Mouse (Mus musculus) embryonic facial prominence, embryonic 13.5 days (tissue): ENCODE data around the gene Cdh13. TPM values are rescaled to one million over a fixed set of nuclear protein-coding genes. Genes with fewer than 3 reads are reported as not detected.

Source experiments
- ATAC-seq: fragments of 200-750 bp; cut with Nextera tagmentation; 2 replicates; pipeline ENCODE4 v1.8.0; 2017; ENCODE audit warnings: low read depth; ENCODE audit not compliant: insufficient number of reproducible peaks, insufficient read depth, low FRiP score, low TSS enrichment
- H3K27ac ChIP-seq: fragments of 300-500 bp; sonication (generic); 2 replicates; pipeline ENCODE4 v1.5.1; 2015; ENCODE audit warnings: moderate library complexity, mild to moderate bottlenecking, inconsistent platforms
- H3K27me3 ChIP-seq: fragments of 300-500 bp; sonication (generic); 2 replicates; pipeline ENCODE4 v1.6.1; 2015; ENCODE audit warnings: mild to moderate bottlenecking, inconsistent platforms
- H3K36me3 ChIP-seq: fragments of 300-500 bp; sonication (generic); 2 replicates; pipeline ENCODE4 v1.6.1; 2015; ENCODE audit warnings: mild to moderate bottlenecking, inconsistent platforms
- H3K4me1 ChIP-seq: fragments of 300-500 bp; sonication (generic); 2 replicates; pipeline ENCODE4 v1.6.1; 2015; ENCODE audit warnings: inconsistent platforms
- H3K4me2 ChIP-seq: fragments of 300-500 bp; sonication (generic); 2 replicates; pipeline ENCODE4 v1.6.1; 2015; ENCODE audit warnings: moderate library complexity, mild to moderate bottlenecking, inconsistent platforms
- H3K4me3 ChIP-seq: fragments of 300-500 bp; sonication (generic); 2 replicates; pipeline ENCODE4 v1.5.1; 2015; ENCODE audit warnings: mild to moderate bottlenecking, inconsistent platforms
- H3K9ac ChIP-seq: fragments of 300-500 bp; sonication (generic); 2 replicates; pipeline ENCODE4 v1.6.1; 2015; ENCODE audit warnings: mild to moderate bottlenecking, inconsistent platforms
- H3K9me3 ChIP-seq: fragments of 300-500 bp; sonication (generic); 2 replicates; pipeline ENCODE4 v1.6.1; 2016; ENCODE audit warnings: inconsistent platforms
- WGBS: fragments of 180-500 bp; shearing (Covaris S2); methylation state at CpG from one replicate; pipeline ENCODE4 v1.1.7; 2015; ENCODE audit warnings: mixed read lengths; 5-methylcytosine and 5-hydroxymethylcytosine counted together
- polyA plus RNA-seq: library from polyadenylated mRNA; unstranded; fragments of >200 nt; fragmentation: Nextera tagmentation; extraction: Ambion mirVana; gene quantifications from 2 replicates; pipeline ENCODE4 v1.2.1, GENCODE M21; 2015

Cdh13 gene
- polyA plus RNA-seq, 1 experiment from 2014 or later = 16.8 TPM

DNA sequence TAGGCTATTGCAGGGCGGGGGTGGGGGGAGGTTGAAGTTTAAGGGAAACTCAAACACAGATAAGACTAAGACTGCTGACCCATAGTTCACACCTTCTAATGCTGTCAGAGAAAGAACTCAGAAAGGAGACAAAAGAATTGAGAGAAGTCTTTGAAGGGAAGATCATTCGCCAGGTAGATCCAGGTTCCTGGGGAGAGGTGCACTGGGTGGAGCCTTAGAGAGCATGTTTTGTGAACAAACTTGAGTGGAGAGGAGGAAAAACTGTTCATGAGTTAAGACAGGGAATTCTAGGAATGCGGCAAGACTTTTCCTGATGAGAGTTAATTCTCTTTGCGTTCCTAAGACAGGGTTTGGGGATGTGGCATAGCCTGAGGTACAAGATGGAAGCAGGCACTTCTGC is 366.4 kb downstream of the Cdh13 start:
- no peak overlapping the region for H3K4me3 ChIP-seq
- H3K36me3 ChIP-seq = no peaks in the 10 kb centered on the region
- H3K4me2 ChIP-seq = no peak overlapping the region
- 79% methylated on average over 4 of the region's 4 CpGs for WGBS
- H3K9ac ChIP-seq = no peak overlapping the region
- no peak for ATAC-seq
- no peak overlapping the region for H3K27ac ChIP-seq
- no peaks in the 10 kb centered on the region for H3K27me3 ChIP-seq
- no peaks in the 10 kb centered on the region for H3K9me3 ChIP-seq
- peaks cover 15% of the 10 kb centered on the region; the same call in 1 of the 2 replicates for H3K4me1 ChIP-seq

DNA sequence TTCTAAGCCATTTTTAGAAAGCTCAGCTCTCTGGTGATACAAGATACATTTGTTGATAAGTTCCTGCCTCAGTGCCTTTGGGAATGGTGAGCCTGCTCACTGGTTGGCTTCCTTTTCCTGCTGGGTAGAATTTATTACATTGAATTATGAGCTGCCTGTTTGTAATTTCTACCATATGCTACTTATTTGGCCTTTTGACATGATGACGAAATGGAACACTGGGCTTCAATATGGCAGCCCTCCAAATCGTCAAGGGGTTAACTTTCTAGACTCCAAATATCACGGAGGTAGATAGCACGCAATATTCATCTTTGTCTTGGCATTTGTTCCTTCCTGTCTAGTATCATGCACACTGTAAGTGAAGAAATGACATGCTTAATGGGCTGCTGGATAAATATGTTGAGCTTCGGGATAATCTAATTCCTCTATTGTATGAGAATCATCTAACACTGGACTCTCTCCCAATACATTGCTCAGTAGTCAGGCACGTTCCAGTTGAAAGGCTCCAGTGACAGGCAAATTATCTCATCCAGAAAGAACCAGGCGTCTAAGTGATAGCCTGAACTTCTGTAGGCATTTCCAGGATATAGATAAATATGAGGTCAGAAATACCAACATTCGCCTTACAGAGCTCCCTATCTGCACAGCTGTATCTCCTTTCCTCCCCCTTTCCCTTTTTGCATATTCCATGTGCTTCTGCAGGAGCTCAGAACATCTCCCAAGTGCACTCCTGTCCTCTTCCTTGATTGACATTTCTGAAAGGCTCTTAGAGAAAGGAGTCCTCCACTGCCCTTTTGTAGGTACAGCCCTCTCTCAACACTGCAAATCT is 378.7 kb downstream of the Cdh13 start:
- 65% methylated on average over 8 of the region's 8 CpGs for WGBS
- no peak for ATAC-seq

GRCm38 (mm10) chr8:118665081-118665480 is 381.5 kb downstream of the Cdh13 start:
- H3K36me3 ChIP-seq = no peaks in the 10 kb centered on the region
- 89% methylated on average over 5 of the region's 5 CpGs for WGBS
- no peak for ATAC-seq
- no peak overlapping the region for H3K4me2 ChIP-seq
- no peak overlapping the region for H3K27ac ChIP-seq
- no peaks in the 10 kb centered on the region for H3K27me3 ChIP-seq
- H3K4me3 ChIP-seq = no peak overlapping the region
- no peaks in the 10 kb centered on the region for H3K9me3 ChIP-seq
- H3K9ac ChIP-seq = no peak overlapping the region
- H3K4me1 ChIP-seq = no peaks in the 10 kb centered on the region

More for the DNA sequence above, 378.7 kb downstream of the Cdh13 start:
- Histone ChIP-seq H3K9ac (no peak overlapping the region), H3K9me3 (no peaks in the 10 kb centered on the region), H3K27ac (no peak overlapping the region), H3K4me2 (no peak overlapping the region), H3K4me3 (no peak overlapping the region), H3K4me1 (no peaks in the 10 kb centered on the region), H3K36me3 (no peaks in the 10 kb centered on the region), H3K27me3 (no peaks in the 10 kb centered on the region)

- H3K4me1 ChIP-seq = no peaks in the 10 kb centered on the region
- ATAC-seq = 0 out of 2 replicates have a peak, but pooled peaks have one; percentile 32
- H3K27ac ChIP-seq = no peak overlapping the region
- H3K36me3 ChIP-seq = no peaks in the 10 kb centered on the region
- H3K4me3 ChIP-seq = no peak overlapping the region
- no peak overlapping the region for H3K9ac ChIP-seq
- no peaks in the 10 kb centered on the region for H3K9me3 ChIP-seq
- H3K27me3 ChIP-seq = no peaks in the 10 kb centered on the region
- WGBS = 85% methylated on average over 4 of the region's 4 CpGs
- H3K4me2 ChIP-seq = no peak overlapping the region
These were observed 384.2 kb downstream of the Cdh13 start for GRCm38 (mm10) chr8:118667736-118668135.

DNA sequence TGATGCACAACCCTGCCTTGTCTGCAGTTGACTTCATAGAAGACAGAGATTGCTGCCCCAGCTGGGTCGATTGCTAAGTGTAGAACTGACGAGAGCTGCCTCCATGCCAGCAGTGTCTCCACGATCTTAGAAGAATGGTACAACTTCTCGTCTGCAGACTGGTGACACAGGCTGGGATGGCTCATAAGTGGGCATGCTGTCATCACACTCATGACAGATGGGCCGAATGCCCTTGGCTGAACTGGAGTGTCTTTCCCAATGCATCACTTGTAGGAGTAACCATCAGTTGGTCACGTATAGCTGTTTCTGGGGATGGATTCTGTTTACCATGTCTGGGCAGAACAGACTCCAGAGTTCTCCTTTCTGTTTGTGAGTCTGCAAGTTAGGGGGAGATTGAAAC is 392.7 kb downstream of the Cdh13 start:
- no peaks in the 10 kb centered on the region for H3K27me3 ChIP-seq
- no peaks in the 10 kb centered on the region for H3K9me3 ChIP-seq
- H3K9ac ChIP-seq = no peak overlapping the region
- H3K4me2 ChIP-seq = no peak overlapping the region
- WGBS = 85% methylated on average over 6 of the region's 6 CpGs
- H3K4me3 ChIP-seq = no peak overlapping the region
- no peak for ATAC-seq
- no peaks in the 10 kb centered on the region for H3K36me3 ChIP-seq
- H3K27ac ChIP-seq = no peak overlapping the region
- no peaks in the 10 kb centered on the region for H3K4me1 ChIP-seq

DNA sequence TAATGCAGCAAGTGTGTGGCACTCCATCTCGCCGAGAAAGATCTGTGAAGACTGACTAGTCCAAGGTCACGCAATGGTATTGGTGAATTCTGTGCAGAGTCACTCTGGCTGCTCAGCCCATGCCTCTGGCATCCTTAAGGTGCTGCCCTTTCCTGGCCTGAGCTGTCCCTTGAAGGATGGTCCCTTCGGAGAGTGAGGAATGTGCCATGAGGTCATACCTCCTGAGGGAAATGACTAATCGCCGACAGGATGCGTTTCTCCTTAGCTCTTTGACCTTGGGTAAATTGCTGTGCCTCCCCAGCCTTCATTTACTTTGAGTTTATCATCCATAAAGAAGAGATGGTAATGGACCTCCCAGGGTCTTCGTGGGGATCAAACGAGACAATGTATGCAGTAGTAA is 395.8 kb downstream of the Cdh13 start:
- no peaks in the 10 kb centered on the region for H3K9me3 ChIP-seq
- WGBS = 67% methylated on average over 9 of the region's 9 CpGs

GRCm38 (mm10) chr8:118683386-118683785 is 399.9 kb downstream of the Cdh13 start:
- H3K36me3 ChIP-seq = no peaks in the 10 kb centered on the region
- no peaks in the 10 kb centered on the region for H3K9me3 ChIP-seq
- no peak overlapping the region for H3K9ac ChIP-seq
- no peak overlapping the region for H3K27ac ChIP-seq
- WGBS = 79% methylated on average over 3 of the region's 3 CpGs
- no peak overlapping the region for H3K4me3 ChIP-seq
- no peak overlapping the region for H3K4me2 ChIP-seq
- no peak for ATAC-seq
- H3K4me1 ChIP-seq = no peaks in the 10 kb centered on the region
- no peaks in the 10 kb centered on the region for H3K27me3 ChIP-seq

More for the DNA sequence above, 395.8 kb downstream of the Cdh13 start:
- ATAC-seq = no peak
- H3K27me3 ChIP-seq = no peaks in the 10 kb centered on the region
- no peak overlapping the region for H3K4me2 ChIP-seq
- no peaks in the 10 kb centered on the region for H3K36me3 ChIP-seq
- H3K4me3 ChIP-seq = no peak overlapping the region
- H3K4me1 ChIP-seq = no peaks in the 10 kb centered on the region
- no peak overlapping the region for H3K27ac ChIP-seq
- no peak overlapping the region for H3K9ac ChIP-seq

- no peak for ATAC-seq
- no peaks in the 10 kb centered on the region for H3K9me3 ChIP-seq
- no peaks in the 10 kb centered on the region for H3K27me3 ChIP-seq
- H3K27ac ChIP-seq = no peak overlapping the region
- no peaks in the 10 kb centered on the region for H3K36me3 ChIP-seq
- H3K9ac ChIP-seq = no peak overlapping the region
- H3K4me3 ChIP-seq = no peak overlapping the region
- H3K4me2 ChIP-seq = no peak overlapping the region
- no peaks in the 10 kb centered on the region for H3K4me1 ChIP-seq
- WGBS = 88% methylated on average over 1 of the region's 1 CpGs
These were observed 402.3 kb downstream of the Cdh13 start for GRCm38 (mm10) chr8:118685863-118686262.

- H3K4me2 ChIP-seq = no peak overlapping the region
- no peak overlapping the region for H3K27ac ChIP-seq
- no peak for ATAC-seq
- no peaks in the 10 kb centered on the region for H3K36me3 ChIP-seq
- H3K9ac ChIP-seq = no peak overlapping the region
- no peaks in the 10 kb centered on the region for H3K9me3 ChIP-seq
- no peaks in the 10 kb centered on the region for H3K27me3 ChIP-seq
- H3K4me3 ChIP-seq = no peak overlapping the region
- whole genome bisulfite sequencing = 66% methylated on average over 1 of the region's 1 CpGs
- H3K4me1 ChIP-seq = no peaks in the 10 kb centered on the region
These were observed 406.3 kb downstream of the Cdh13 start for GRCm38 (mm10) chr8:118689849-118690248.

DNA sequence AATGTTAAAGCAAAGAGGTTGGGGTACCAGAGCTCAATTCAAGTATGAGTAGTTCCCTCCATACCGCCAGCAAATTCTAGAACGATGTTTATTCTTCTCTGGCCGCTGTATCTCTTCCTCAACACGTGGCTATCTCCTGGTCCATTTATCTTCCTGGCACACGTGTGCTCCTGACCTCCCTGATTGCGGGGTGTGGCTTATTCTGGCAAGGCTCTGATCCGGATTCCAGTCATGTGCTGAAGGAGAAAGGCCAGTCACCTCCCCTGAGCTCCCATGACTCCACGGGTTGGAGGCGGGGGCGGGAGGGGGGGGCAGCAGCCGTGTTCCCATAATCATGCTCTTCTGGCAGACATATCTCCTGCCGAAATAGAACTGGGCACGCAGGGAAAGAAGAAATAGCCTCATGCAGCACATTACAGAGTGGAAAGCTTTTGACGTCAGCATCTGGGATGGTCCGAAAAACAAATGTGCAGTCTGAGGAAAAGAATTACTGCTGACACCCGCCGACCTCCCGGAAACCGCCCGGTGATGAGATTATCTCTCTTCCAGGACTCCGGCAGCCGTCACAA is 417.9 kb downstream of the Cdh13 start:
- Histone ChIP-seq H3K4me3 (no peak overlapping the region), H3K27me3 (no peaks in the 10 kb centered on the region), H3K27ac (no peak overlapping the region), H3K36me3 (no peaks in the 10 kb centered on the region), H3K9me3 (peaks cover 4% of the 10 kb centered on the region; the same call in 1 of the 2 replicates), H3K9ac (no peak overlapping the region), H3K4me2 (no peak overlapping the region), H3K4me1 (no peaks in the 10 kb centered on the region)
- WGBS = 90% methylated on average over 22 of the region's 22 CpGs
- ATAC-seq = no peak

DNA sequence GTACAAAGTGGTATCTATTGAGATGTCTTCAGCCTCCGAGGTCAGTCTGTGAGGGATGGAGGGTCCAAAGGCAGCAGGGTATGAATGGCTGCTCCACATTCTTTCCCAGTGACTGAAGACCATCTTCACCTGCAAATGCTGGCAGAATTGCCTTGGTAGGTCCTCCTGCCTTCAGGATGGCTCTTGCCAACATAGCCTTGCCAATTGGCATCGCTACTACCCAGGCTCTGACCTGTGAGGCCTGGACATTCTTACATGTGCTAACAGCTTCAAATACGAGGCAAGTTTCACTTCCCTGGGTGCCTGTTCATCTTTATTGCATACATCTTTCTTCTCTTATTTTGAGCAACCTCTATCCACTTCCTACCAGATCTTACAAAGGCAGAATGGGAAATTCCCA is 425.8 kb downstream of the Cdh13 start:
- Histone ChIP-seq H3K36me3 (no peaks in the 10 kb centered on the region), H3K9ac (no peak overlapping the region), H3K27ac (no peak overlapping the region), H3K4me1 (no peaks in the 10 kb centered on the region), H3K4me3 (no peak overlapping the region), H3K4me2 (no peak overlapping the region), H3K27me3 (no peaks in the 10 kb centered on the region), H3K9me3 (0 out of 2 replicates have a peak, but pooled peaks cover 9% of the 10 kb centered on the region)
- WGBS = 83% methylated on average over 3 of the region's 3 CpGs
- ATAC-seq = no peak

- 89% methylated on average over 3 of the region's 3 CpGs for WGBS
- Histone ChIP-seq H3K4me3 (no peak overlapping the region), H3K27ac (no peak overlapping the region), H3K4me1 (no peaks in the 10 kb centered on the region), H3K9ac (no peak overlapping the region), H3K27me3 (no peaks in the 10 kb centered on the region), H3K36me3 (no peaks in the 10 kb centered on the region), H3K4me2 (no peak overlapping the region), H3K9me3 (0 out of 2 replicates have a peak, but pooled peaks cover 9% of the 10 kb centered on the region)
- ATAC-seq = no peak
These were observed 428.1 kb downstream of the Cdh13 start for GRCm38 (mm10) chr8:118711631-118712030.
